ENCODE assay signal across 8 mouse cellular contexts in the genomic region with DNA sequence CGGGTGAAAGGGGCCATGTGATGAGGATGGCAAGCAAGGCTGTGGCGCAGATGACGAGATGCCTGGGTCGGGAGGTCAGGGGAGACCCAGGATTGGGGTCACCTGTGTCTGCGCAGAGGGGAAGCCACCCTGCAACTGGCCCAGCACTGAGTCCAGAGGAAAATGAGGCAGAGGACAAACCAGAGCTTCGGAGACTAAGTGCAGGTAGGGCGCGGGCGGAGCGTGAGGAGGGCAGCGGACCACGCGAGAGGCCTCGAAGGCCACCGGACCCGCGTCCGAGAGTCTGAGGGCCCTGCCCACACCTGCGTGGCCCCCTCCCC. TPM values are rescaled to one million over a fixed set of nuclear protein-coding genes. Genes with fewer than 3 reads are reported as not detected.
DNase-seq lines count a peak whose midpoint lies in the region; ATAC-seq and TF ChIP-seq lines count a peak whose summit lies in the region.

No protein-coding gene starts in this region.

- H3K4me1 ChIP-seq in lung, adult 2 months (ENCODE audit: control insufficient read depth, insufficient read depth, low read length): peaks cover 23% of the 10 kb centered on the region
- H3K4me1 ChIP-seq in embryonic facial prominence, embryonic 13.5 days: peaks cover 48% of the 10 kb centered on the region
- H3K4me1 ChIP-seq in intestine, embryonic 16.5 days (ENCODE audit: control insufficient read depth, insufficient read depth, low read length): peaks cover 29% of the 10 kb centered on the region
- H3K4me1 ChIP-seq in neural tube, embryonic 13.5 days (replicated peaks): peaks cover 48% of the 10 kb centered on the region

- H3K27ac ChIP-seq in embryonic facial prominence, embryonic 13.5 days: peak overlapping the region; percentile 36; the same call in 1 of the 2 replicates
- H3K27ac ChIP-seq in intestine, embryonic 16.5 days (ENCODE audit: low read length): no peak overlapping the region; the same call in 1 of the 2 replicates
- H3K27ac ChIP-seq in neural tube, embryonic 13.5 days (replicated peaks): peak overlapping the region; percentile 98

- DNase-seq in lung, adult 2 months: no peak
- DNase-seq in lung, postnatal 10 days: no peak
- DNase-seq in embryo, embryonic 9.5 days (ENCODE audit: extremely low spot score): no peak
- no peak for DNase-seq in adrenal gland, postnatal 25 days
- no peak for DNase-seq in adrenal gland, postnatal 36 days

- no peaks in the 10 kb centered on the region for H3K27me3 ChIP-seq in embryonic facial prominence, embryonic 13.5 days
- no peaks in the 10 kb centered on the region for H3K27me3 ChIP-seq in intestine, embryonic 16.5 days (replicated peaks; ENCODE audit: control insufficient read depth, insufficient read depth, low read length)
- no peaks in the 10 kb centered on the region for H3K27me3 ChIP-seq in neural tube, embryonic 13.5 days

- no peak for TF ChIP-seq POLR2A in lung, adult 2 months (IDR thresholded peaks at IDR 0.05; ENCODE audit: borderline replicate concordance, extremely low read depth, low read depth, low read length)

- ATAC-seq in embryonic facial prominence, embryonic 13.5 days (ENCODE audit: insufficient number of reproducible peaks, insufficient read depth, low FRiP score, low TSS enrichment, low read depth): no peak; the same call in 1 of the 2 replicates
- no peak; the same call in 1 of the 2 replicates for ATAC-seq in intestine, embryonic 16.5 days
- ATAC-seq in neural tube, embryonic 13.5 days (ENCODE audit: low read depth): no peak

- no peaks in the 10 kb centered on the region for H3K9me3 ChIP-seq in embryonic facial prominence, embryonic 13.5 days
- H3K9me3 ChIP-seq in intestine, embryonic 16.5 days (ENCODE audit: control insufficient read depth, low read length): no peaks in the 10 kb centered on the region
- H3K9me3 ChIP-seq in neural tube, embryonic 13.5 days: no peaks in the 10 kb centered on the region

- WGBS in lung, adult 2 months: 10% methylated on average over 19 of the region's 19 CpGs
- 8% methylated on average over 19 of the region's 19 CpGs for WGBS in embryonic facial prominence, embryonic 13.5 days
- 6% methylated on average over 19 of the region's 19 CpGs for WGBS in intestine, embryonic 16.5 days
- 9% methylated on average over 19 of the region's 19 CpGs for WGBS in neural tube, embryonic 13.5 days

- H3K4me2 ChIP-seq in embryonic facial prominence, embryonic 13.5 days: peak overlapping the region; percentile 89
- H3K4me2 ChIP-seq in intestine, embryonic 16.5 days (ENCODE audit: low read depth, low read length): peak overlapping the region; percentile 78
- peak overlapping the region; percentile 98 for H3K4me2 ChIP-seq in neural tube, embryonic 13.5 days

- peaks cover 22% of the 10 kb centered on the region for H3K36me3 ChIP-seq in embryonic facial prominence, embryonic 13.5 days
- no peaks in the 10 kb centered on the region for H3K36me3 ChIP-seq in intestine, embryonic 16.5 days (ENCODE audit: control insufficient read depth, insufficient read depth, low read length)
- peaks cover 28% of the 10 kb centered on the region for H3K36me3 ChIP-seq in neural tube, embryonic 13.5 days

- peak overlapping the region; percentile 72 for H3K4me3 ChIP-seq in lung, adult 2 months (replicated peaks; ENCODE audit: extremely low read depth, low read depth, low read length)
- H3K4me3 ChIP-seq in embryonic facial prominence, embryonic 13.5 days: peak overlapping the region; percentile 87
- H3K4me3 ChIP-seq in intestine, embryonic 16.5 days (ENCODE audit: low read length): peak overlapping the region; percentile 85
- H3K4me3 ChIP-seq in neural tube, embryonic 13.5 days: peak overlapping the region; percentile 66

- no peak for TF ChIP-seq CTCF in lung, adult 2 months (IDR thresholded peaks at IDR 0.05; ENCODE audit: insufficient read depth, low read length)

- peak overlapping the region; percentile 99 for H3K9ac ChIP-seq in embryonic facial prominence, embryonic 13.5 days
- H3K9ac ChIP-seq in intestine, embryonic 16.5 days (ENCODE audit: low read depth, low read length): peak overlapping the region; percentile 95
- peak overlapping the region; percentile 98 for H3K9ac ChIP-seq in neural tube, embryonic 13.5 days

RNA-seq across cellular contexts. Expression of gene Plcg1, which starts 0.3 kb away (rescaled TPM):
- polyA plus RNA-seq in lung, adult 2 months (2012; rRNA removed): 127 and 135 TPM in 2 replicates
- polyA plus RNA-seq in embryonic facial prominence, embryonic 13.5 days (2015; fragmentation: Nextera tagmentation; extraction: Ambion mirVana): 63.9 and 64.0 TPM in 2 replicates
- 16.5 and 20.0 TPM in 2 replicates for polyA plus RNA-seq in intestine, embryonic 16.5 days (2015; fragmentation: Nextera tagmentation; extraction: Ambion mirVana)
- polyA plus RNA-seq in neural tube, embryonic 13.5 days (2015; fragmentation: Nextera tagmentation; extraction: Ambion mirVana): 67.5 and 68.0 TPM in 2 replicates
- 63.3 and 90.9 TPM in 2 replicates for total RNA-seq in adrenal gland, postnatal 25 days (2021)
- total RNA-seq in adrenal gland, postnatal 36 days (2021): 10 to 100 TPM; 51.7 to 62.2 TPM
